13 mouse cellular contexts compared by ENCODE assay signal in the genomic region with DNA sequence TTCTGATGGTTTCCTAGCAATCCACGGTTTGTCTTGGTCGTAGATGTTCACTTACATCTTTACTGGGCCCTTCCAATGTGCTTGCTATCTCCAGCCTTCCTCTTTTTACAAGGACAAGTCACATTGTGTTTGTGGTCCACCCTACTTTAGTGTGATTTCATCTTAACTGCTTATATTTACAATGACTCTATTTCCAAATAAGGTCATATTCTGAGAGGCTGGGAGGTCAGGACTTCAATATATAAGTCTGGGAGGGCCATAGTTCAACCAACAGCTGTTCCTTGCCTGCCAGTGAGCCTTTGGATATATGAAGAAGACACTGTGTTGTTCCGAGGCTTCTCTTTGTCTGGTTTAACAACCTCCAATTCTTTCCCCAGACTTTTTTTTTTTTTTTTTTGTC.
"Had no signal": no experiment of that assay in that cellular context is flagged by ENCODE, and none has a peak within 500 bp of the region (broad histone marks: within the 10 kb centered on the region; RNA-seq: fewer than 3 reads in every experiment).

No protein-coding gene starts in this region.

- DNase-seq: kidney, adult 18-20 months; kidney, postnatal 36 days; midbrain, embryonic 14.5 days; right cerebral cortex, adult 18-20 months; right cerebral cortex, postnatal 25 days; thymus, postnatal 36 days had no signal

- H3K4me2 ChIP-seq: hindbrain, embryonic 14.5 days; liver, embryonic 11.5 days; liver, embryonic 15.5 days; neural tube, embryonic 15.5 days had no signal

- H3K27me3 ChIP-seq: liver, embryonic 15.5 days; neural tube, embryonic 15.5 days had no signal

- H3K4me1 ChIP-seq: liver, embryonic 15.5 days had no signal

- H3K9me3 ChIP-seq: limb, embryonic 10.5 days; liver, embryonic 15.5 days; neural tube, embryonic 15.5 days had no signal

- H3K27ac ChIP-seq: hindbrain, embryonic 14.5 days; layer of hippocampus, adult 2 months; limb, embryonic 10.5 days; liver, embryonic 15.5 days; neural tube, embryonic 15.5 days had no signal

- H3K36me3 ChIP-seq: limb, embryonic 10.5 days; liver, embryonic 15.5 days; neural tube, embryonic 15.5 days had no signal

- H3K9ac ChIP-seq: hindbrain, embryonic 14.5 days; liver, embryonic 15.5 days; neural tube, embryonic 15.5 days had no signal

- H3K4me3 ChIP-seq: layer of hippocampus, adult 2 months; limb, embryonic 10.5 days; liver, embryonic 15.5 days; myocyte; neural tube, embryonic 15.5 days had no signal
